Mouse (Mus musculus) liver, adult (tissue): Measurements from ENCODE around the gene Ccdc28a.

ENCODE experiments used
- GATA4 ChIP-seq: IDR thresholded peaks from 2 replicates; pipeline ENCODE4 v1.6.1; 2014; ENCODE audit warnings: mild to moderate bottlenecking, low read length; ENCODE audit not compliant: insufficient replicate concordance

Gene Ccdc28a

GRCm38 (mm10) chr10:18234560-18235401 is at the start of gene Ccdc28a:
Gene Ccdc28a (minus strand): TSS chr10:18234998.
- no peak for TF ChIP-seq GATA4

- TF ChIP-seq GATA4 = no peak
Observed at GRCm38 (mm10) chr10:18283991-18284390, 49.2 kb upstream of the Ccdc28a start.

GRCm38 (mm10) chr10:18276090-18276734 is 41.4 kb upstream of the Ccdc28a start:
- no peak for TF ChIP-seq GATA4

- no peak for TF ChIP-seq GATA4
Observed at GRCm38 (mm10) chr10:18251345-18251744, 16.5 kb upstream of the Ccdc28a start.

GRCm38 (mm10) chr10:18243614-18244013 is 8.8 kb upstream of the Ccdc28a start:
- no peak for TF ChIP-seq GATA4

DNA sequence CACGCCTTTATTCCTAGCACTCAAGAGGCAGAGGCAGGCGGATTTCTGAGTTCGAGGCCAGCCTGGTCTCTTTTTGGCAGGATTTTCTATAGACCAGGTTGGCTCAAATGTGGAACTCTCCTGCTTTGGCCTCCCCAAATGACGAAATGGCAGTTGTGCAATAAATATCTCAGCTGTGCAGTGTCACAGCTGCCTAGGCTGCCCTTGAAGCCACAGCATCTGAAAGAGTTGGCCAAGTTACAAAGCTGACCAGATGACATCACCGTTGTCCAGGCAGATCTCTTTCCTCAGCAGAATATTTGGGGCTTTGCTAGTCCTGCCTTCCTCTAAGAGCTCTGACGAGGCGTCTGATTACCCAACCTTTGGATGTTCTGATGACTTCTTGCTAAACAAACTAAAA is 2.4 kb upstream of the Ccdc28a start:
- TF ChIP-seq GATA4 = no peak

DNA sequence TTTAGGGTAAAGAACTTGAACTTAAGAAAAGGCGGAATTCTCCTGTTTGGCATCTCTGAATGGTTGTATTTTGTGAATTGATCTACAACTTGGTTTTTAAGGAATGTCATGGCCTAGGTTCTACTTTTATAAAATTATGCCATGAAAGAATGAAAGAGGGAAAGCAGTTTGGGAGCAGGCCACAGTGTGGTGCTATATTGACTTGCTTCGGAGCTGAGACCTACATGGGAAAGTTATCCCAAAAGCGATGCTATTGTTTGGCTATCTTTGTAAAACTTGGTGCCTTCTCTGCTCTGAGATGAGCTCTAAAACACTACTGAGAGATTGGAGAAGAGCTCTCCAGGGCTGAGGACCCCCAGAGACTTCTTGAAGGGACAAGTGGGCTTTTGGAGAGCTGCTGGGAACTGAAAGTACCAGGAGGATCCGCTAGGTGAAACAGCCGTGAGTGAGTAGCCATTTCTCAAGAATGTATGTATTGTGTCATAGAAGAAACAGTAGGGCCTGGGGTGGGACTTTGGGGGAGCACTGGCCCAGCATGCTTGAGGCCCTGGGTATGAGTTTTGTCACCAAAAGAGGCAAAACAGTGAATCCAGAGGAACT is 1.6 kb upstream of the Ccdc28a start:
- TF ChIP-seq GATA4 = no peak

DNA sequence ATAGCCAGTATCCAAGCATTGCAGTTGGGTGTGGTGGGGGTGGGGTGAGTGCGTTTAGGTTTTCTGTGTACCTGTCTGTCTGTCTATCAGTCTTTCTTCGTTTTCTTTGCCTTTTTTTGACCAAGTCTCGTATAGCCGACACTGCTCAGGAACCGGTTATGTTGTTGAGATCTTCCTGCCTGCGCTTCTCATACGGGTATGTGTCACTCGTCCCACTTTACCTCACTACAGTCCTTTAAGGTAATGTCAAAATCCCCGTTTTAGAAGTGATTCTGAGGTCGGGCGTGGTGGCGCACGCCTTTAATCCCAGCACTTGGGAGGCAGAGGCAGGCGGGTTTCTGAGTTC is 577 bp upstream of the Ccdc28a start:
- no peak for TF ChIP-seq GATA4

- no peak for TF ChIP-seq GATA4
Observed at GRCm38 (mm10) chr10:18233891-18234290, 907 bp downstream of the Ccdc28a start.

GRCm38 (mm10) chr10:18224386-18224785 is 10.4 kb downstream of the Ccdc28a start:
- no peak for TF ChIP-seq GATA4

DNA sequence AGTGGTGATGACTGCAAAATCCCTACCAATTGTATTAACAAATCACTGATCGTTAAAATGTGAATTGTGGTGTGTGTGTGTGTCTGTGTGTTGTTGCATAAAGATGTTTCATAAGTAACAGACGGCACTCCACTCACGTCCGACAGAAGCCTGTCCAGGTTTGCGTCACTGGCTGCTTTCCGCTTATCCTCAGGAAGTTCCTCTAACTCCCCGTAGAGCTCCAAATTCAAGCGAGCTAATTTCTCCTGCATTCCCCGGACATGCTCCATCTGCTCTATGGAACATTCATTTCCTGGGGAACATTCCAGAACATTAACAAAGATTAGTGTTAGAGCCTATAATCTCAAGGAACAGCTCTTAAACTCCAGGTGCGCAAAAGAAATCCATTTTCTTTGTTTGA is 15.4 kb downstream of the Ccdc28a start:
- TF ChIP-seq GATA4 = no peak

GRCm38 (mm10) chr10:18214124-18214523 is 20.7 kb downstream of the Ccdc28a start:
- no peak for TF ChIP-seq GATA4

GRCm38 (mm10) chr10:18213373-18213772 is 21.4 kb downstream of the Ccdc28a start:
- no peak for TF ChIP-seq GATA4

DNA sequence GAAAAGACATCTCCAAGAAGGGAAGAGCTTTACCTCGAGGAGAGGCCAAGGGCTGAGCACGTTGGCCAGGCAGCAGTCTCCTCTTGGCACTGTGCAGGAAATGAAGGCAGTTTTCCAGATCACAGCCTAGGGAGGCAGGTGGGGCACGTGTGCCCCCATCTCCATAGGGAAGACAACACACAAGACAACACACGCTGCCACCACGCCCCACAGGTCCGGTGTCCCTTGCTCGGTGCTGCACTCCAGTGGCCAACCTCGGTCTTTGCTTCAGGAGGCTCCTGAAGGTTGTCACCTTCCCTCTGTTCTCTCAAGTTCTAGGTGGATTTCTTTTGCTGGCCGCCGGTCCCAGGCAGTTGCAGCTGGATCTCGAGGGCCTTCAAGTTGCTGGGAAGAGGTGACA is 24.1 kb downstream of the Ccdc28a start, which contains the start of gene Ect2l:
Gene Ect2l (minus strand): TSS at position 165 of the 400 bp plus-strand sequence.
- TF ChIP-seq GATA4 = no peak

DNA sequence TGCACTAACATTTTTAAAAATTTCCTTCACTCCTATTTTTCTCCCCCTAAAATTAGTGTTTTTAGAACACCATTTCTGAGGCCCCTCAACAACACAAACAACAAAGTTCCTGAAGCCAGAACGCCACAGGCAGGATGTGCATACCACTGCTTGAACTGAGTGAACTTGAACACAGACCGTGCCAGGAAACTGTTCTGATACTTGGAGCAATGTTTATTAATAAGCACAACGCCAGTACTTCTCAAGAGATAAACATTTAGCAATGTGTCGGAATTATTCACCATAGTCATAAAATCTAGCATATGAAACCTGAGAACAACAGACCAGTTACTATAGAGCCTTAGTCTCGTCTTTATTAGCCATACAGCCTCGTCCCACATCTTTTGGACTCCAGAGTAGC is 24.7 kb downstream of the Ccdc28a start:
- TF ChIP-seq GATA4 = no peak

- TF ChIP-seq GATA4 = no peak
Observed at GRCm38 (mm10) chr10:18204067-18204466, 30.7 kb downstream of the Ccdc28a start.
